Mouse (Mus musculus): Measurements from ENCODE around the gene Lrwd1.

- TF ChIP-seq CHD2 (IDR thresholded peaks at IDR 0.05; ENCODE audit: low read depth, low read length) = no peak
- TF ChIP-seq ZC3H11A (IDR thresholded peaks at IDR 0.05; ENCODE audit: borderline replicate concordance, low read depth, low read length) = no peak
Observed at GRCm38 (mm10) chr5:136139393-136139792, 3.5 kb upstream of the Lrwd1 start.
